Mouse (Mus musculus): ENCODE data around the gene Pgls.

Gene Pgls

DNA sequence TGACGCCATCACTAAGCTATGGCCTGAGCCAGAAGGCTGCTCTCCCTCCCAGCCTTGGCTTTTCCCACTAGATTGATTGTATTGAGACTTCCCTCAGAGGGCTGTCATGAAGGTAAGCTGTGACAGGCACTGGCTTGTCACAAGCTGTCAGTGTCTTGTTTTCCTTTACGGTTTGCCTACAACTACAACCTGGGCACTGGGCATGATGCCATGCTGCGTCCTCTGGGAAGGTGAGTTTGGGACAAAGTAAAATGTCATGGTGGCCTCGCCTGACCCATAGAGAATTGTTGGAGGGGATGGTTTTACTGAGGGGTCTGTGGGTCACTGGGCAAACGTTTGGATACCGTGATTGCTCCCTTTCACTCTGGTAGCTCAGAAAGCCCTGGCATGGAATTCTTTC is 46.3 kb downstream of the Pgls start:
- DNase-seq (ENCODE audit: low spot score) = no peak

DNA sequence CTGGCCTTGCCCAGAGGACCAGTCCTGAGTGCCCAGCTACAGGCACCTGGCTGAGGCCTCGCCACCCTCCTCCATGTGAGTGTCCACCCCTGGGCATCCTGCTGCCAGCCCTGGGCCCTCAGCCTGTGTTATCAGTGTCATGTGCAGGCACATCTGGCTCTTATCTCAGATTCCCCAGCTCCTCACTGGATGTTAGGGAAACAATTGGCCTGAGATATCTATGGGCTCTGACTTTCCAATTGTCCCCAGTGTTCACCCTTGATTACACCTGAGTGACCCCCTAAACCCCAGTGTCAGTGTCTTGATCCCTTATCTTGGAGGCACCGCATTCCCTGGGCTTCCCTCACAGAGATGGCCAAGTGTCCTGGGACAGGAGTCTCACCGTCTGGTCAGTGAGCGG is 47.3 kb downstream of the Pgls start:
- no peak for DNase-seq (ENCODE audit: low spot score)

DNA sequence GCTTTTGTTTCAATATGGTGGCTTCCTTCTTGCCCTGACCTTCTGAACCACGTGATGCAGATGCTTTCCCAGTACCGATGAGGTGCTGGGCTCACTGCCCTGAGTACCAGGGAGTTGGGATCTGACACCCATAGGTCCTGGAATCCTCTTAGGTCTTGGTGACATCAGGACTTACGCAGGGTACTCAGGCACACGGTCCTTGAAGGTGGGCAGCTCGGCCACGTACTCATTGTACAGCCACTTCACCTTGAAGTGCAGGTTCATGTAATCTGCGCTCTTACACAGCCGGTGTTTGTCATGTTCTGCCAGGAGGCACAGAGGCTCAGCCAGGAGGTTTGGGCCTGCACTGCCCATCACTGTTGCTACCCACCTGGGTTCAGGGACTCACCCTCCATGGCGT is 53.5 kb downstream of the Pgls start:
- DNase-seq (ENCODE audit: low spot score) = no peak

Measured in embryo, embryonic 10.5 days (tissue).